ENCODE assay signal across 8 mouse cellular contexts in genomic region chr12:24952147-24952546, GRCm38 (mm10). TPM values are rescaled to one million over a fixed set of nuclear protein-coding genes. Genes with fewer than 3 reads are reported as not detected.
A peak's percentile ranks its signal among the peaks of the same experiment; 100 is the strongest.
DNase-seq lines count a peak whose midpoint lies in the region; ATAC-seq lines count a peak whose summit lies in the region.

No protein-coding gene starts in this region.

- H3K4me3 ChIP-seq in kidney, embryonic 15.5 days (replicated peaks), result no peak overlapping the region
- no peak overlapping the region for H3K4me3 ChIP-seq in neural tube, embryonic 15.5 days (replicated peaks)

- no peaks in the 10 kb centered on the region for H3K27me3 ChIP-seq in kidney, embryonic 15.5 days
- no peaks in the 10 kb centered on the region for H3K27me3 ChIP-seq in neural tube, embryonic 15.5 days (replicated peaks)

- no peaks in the 10 kb centered on the region for H3K4me1 ChIP-seq in kidney, embryonic 15.5 days
- 0 out of 2 replicates have a peak, but pooled peaks cover 2% of the 10 kb centered on the region for H3K4me1 ChIP-seq in neural tube, embryonic 15.5 days

- no peak overlapping the region for H3K9ac ChIP-seq in kidney, embryonic 15.5 days
- H3K9ac ChIP-seq in neural tube, embryonic 15.5 days (replicated peaks), result no peak overlapping the region

- DNase-seq in 3T3-L1 (ENCODE audit: low read depth, low spot score) (peak; percentile 82), ES-CJ7 (ENCODE audit: low read depth, low spot score) (peak; percentile 60)
- DNase-seq in cerebellum, adult 8-10 months, result peak; percentile 39
- DNase-seq in forelimb bud, embryonic 11.5 days (ENCODE audit: low read depth, low spot score), result peak; percentile 69
- DNase-seq in lung, adult 18-20 months, result peak; percentile 25 to 42
- peak; percentile 50 for DNase-seq in urinary bladder, postnatal 25 days (ENCODE audit: low spot score)

- 0 out of 2 replicates have a peak, but pooled peaks cover 3% of the 10 kb centered on the region for H3K9me3 ChIP-seq in kidney, embryonic 15.5 days (replicated peaks)
- no peaks in the 10 kb centered on the region for H3K9me3 ChIP-seq in neural tube, embryonic 15.5 days (replicated peaks)

- H3K36me3 ChIP-seq in kidney, embryonic 15.5 days, result peaks cover 39% of the 10 kb centered on the region
- peaks cover 62% of the 10 kb centered on the region for H3K36me3 ChIP-seq in neural tube, embryonic 15.5 days

- H3K27ac ChIP-seq in kidney, embryonic 15.5 days, result no peak overlapping the region
- H3K27ac ChIP-seq in neural tube, embryonic 15.5 days (replicated peaks), result no peak overlapping the region

- H3K4me2 ChIP-seq in kidney, embryonic 15.5 days, result no peak overlapping the region
- H3K4me2 ChIP-seq in neural tube, embryonic 15.5 days, result no peak overlapping the region

- 34% methylated on average over 6 of the region's 6 CpGs for WGBS in kidney, embryonic 15.5 days
- WGBS in neural tube, embryonic 15.5 days, result 62% methylated on average over 6 of the region's 6 CpGs

- ATAC-seq in kidney, embryonic 15.5 days (replicated peaks; ENCODE audit: low FRiP score), result peak; percentile 44; the same call in 1 of the 2 replicates
- ATAC-seq in neural tube, embryonic 15.5 days (ENCODE audit: low FRiP score), result peak; percentile 61

RNA-seq across cellular contexts. Expression of gene Kidins220, which starts 22.6 kb away (rescaled TPM):
- polyA plus RNA-seq in kidney, embryonic 15.5 days (2015; fragmentation: Nextera tagmentation; extraction: Ambion mirVana), result 28.6 and 31.1 TPM in 2 replicates
- 96.4 and 108 TPM in 2 replicates for polyA plus RNA-seq in neural tube, embryonic 15.5 days (2015; fragmentation: Nextera tagmentation; extraction: Ambion mirVana)
